Mouse (Mus musculus) MEL (cell line): ENCODE measurements around the gene Tcf7l2. TPM values are rescaled to one million over a fixed set of nuclear protein-coding genes. Genes with fewer than 3 reads are reported as not detected.

ENCODE experiments used
- DNase-seq: peaks from one replicate; pipeline ENCODE4 v3.0.0; 2011; ENCODE audit warnings: low read depth, low spot score
- H3K27ac ChIP-seq: 2 replicates; pipeline ENCODE4 v1.5.1; 2012; ENCODE audit warnings: low read depth, mild to moderate bottlenecking, control low read depth, low read length, moderate library complexity; ENCODE audit not compliant: control insufficient read depth
- H3K27me3 ChIP-seq, 2 experiments: fragments of 150-350 bp in 1 of 2; sonication (generic) in 1 of 2; 2 replicates each; pipeline ENCODE4 v1.6.1; 2012; ENCODE audit warnings: low read length in 2 of 2, mild to moderate bottlenecking in 2 of 2, improper control_type of control experiment in 1 of 2, moderate library complexity in 1 of 2; ENCODE audit not compliant: insufficient read depth in 2 of 2, control insufficient read depth in 1 of 2
- H3K36me3 ChIP-seq, 2 experiments: 2 replicates each; pipeline ENCODE4 v1.6.1; 2012 to 2014; ENCODE audit warnings: low read length in 2 of 2, improper control_type of control experiment in 1 of 2, inconsistent platforms in 1 of 2, mild to moderate bottlenecking in 1 of 2; ENCODE audit not compliant: insufficient read depth in 2 of 2, control insufficient read depth in 1 of 2
- H3K4me1 ChIP-seq, 2 experiments: fragments of 150-350 bp in 1 of 2; sonication (generic) in 1 of 2; 2 replicates each; pipeline ENCODE4 v1.6.1; 2012; ENCODE audit warnings: low read length in 2 of 2, improper control_type of control experiment in 1 of 2, mild to moderate bottlenecking in 1 of 2; ENCODE audit not compliant: insufficient read depth in 2 of 2, control insufficient read depth in 1 of 2
- H3K4me3 ChIP-seq, 2 experiments: fragments of 150-350 bp in 1 of 2; sonication (generic) in 1 of 2; 2 replicates each; pipeline ENCODE4 v1.5.1; 2012; ENCODE audit warnings: low read depth in 2 of 2, low read length in 2 of 2, mild to moderate bottlenecking in 2 of 2, moderate library complexity in 2 of 2, control low read depth in 1 of 2, improper control_type of control experiment in 1 of 2; ENCODE audit not compliant: control insufficient read depth in 1 of 2, insufficient read depth in 1 of 2
- H3K79me2 ChIP-seq: 2 replicates; pipeline ENCODE4 v1.6.1; 2012; ENCODE audit warnings: mild to moderate bottlenecking, low read length, moderate library complexity; ENCODE audit not compliant: control insufficient read depth, poor library complexity, insufficient read depth
- H3K9ac ChIP-seq: 2 replicates; pipeline ENCODE4 v1.6.1; 2012; ENCODE audit warnings: low read depth, mild to moderate bottlenecking, control low read depth, low read length, moderate library complexity; ENCODE audit not compliant: control insufficient read depth, poor library complexity, severe bottlenecking
- H3K9me3 ChIP-seq: fragments of 150-350 bp; sonication (generic); replicated peaks from 2 replicates; pipeline ENCODE4 v1.6.1; 2012; ENCODE audit warnings: mild to moderate bottlenecking, low read length, improper control_type of control experiment, moderate library complexity; ENCODE audit not compliant: insufficient read depth
- CHD1 ChIP-seq: IDR thresholded peaks from 2 replicates; pipeline ENCODE4 v1.6.1; 2012; ENCODE audit warnings: low read depth, mild to moderate bottlenecking, inconsistent platforms, low read length, improper control_type of control experiment
- EP300 ChIP-seq, 2 experiments: IDR thresholded peaks; 2 replicates each; pipeline ENCODE4 v1.6.1; 2011; ENCODE audit warnings: improper control_type of control experiment in 2 of 2, low read length in 2 of 2, low read depth in 1 of 2, mild to moderate bottlenecking in 1 of 2
- ETS1 ChIP-seq: IDR thresholded peaks from 2 replicates; pipeline ENCODE4 v1.6.1; 2012; ENCODE audit warnings: low read depth, mild to moderate bottlenecking, inconsistent platforms, low read length, improper control_type of control experiment, moderate library complexity
- GABPA ChIP-seq: IDR thresholded peaks from 2 replicates; pipeline ENCODE4 v1.6.1; 2012; ENCODE audit warnings: low read depth, mild to moderate bottlenecking, inconsistent platforms, low read length, improper control_type of control experiment, moderate library complexity
- JUND ChIP-seq: IDR thresholded peaks from 2 replicates; pipeline ENCODE4 v1.6.1; 2011; ENCODE audit warnings: low read depth, mild to moderate bottlenecking, improper control_type of control experiment, low read length
- MAFK ChIP-seq: IDR thresholded peaks from 2 replicates; pipeline ENCODE4 v1.6.1; 2011; ENCODE audit warnings: low read depth, mild to moderate bottlenecking, low read length, improper control_type of control experiment, borderline replicate concordance
- MAZ ChIP-seq: IDR thresholded peaks from 2 replicates; pipeline ENCODE4 v1.6.1; 2012; ENCODE audit warnings: low read depth, mild to moderate bottlenecking, inconsistent platforms, low read length, improper control_type of control experiment
- MXI1 ChIP-seq: IDR thresholded peaks from 2 replicates; pipeline ENCODE4 v1.6.1; 2011; ENCODE audit warnings: mild to moderate bottlenecking, low read depth, low read length, improper control_type of control experiment
- MYB ChIP-seq: IDR thresholded peaks from 2 replicates; pipeline ENCODE4 v1.6.1; 2011; ENCODE audit warnings: mild to moderate bottlenecking, low read depth, low read length, improper control_type of control experiment
- MYC ChIP-seq: IDR thresholded peaks from 2 replicates; pipeline ENCODE4 v1.6.1; 2011; ENCODE audit warnings: low read depth, mild to moderate bottlenecking, low read length, improper control_type of control experiment, moderate library complexity
- NRF1 ChIP-seq: IDR thresholded peaks from 2 replicates; pipeline ENCODE4 v1.6.1; 2014; ENCODE audit warnings: low read depth, mild to moderate bottlenecking, inconsistent platforms, low read length, improper control_type of control experiment, moderate library complexity; ENCODE audit not compliant: poor library complexity, insufficient read depth, severe bottlenecking
- POLR2A ChIP-seq, 2 experiments: IDR thresholded peaks; 2 replicates each; pipeline ENCODE4 v1.6.1; 2011 to 2012; ENCODE audit warnings: low read length in 2 of 2, mild to moderate bottlenecking in 2 of 2, control low read depth in 1 of 2, improper control_type of control experiment in 1 of 2, low read depth in 1 of 2, moderate library complexity in 1 of 2; ENCODE audit not compliant: control insufficient read depth in 1 of 2, insufficient read depth in 1 of 2, poor library complexity in 1 of 2
- POLR2AphosphoS2 ChIP-seq: IDR thresholded peaks from 2 replicates; pipeline ENCODE4 v1.6.1; 2011; ENCODE audit warnings: low read length, improper control_type of control experiment
- RCOR1 ChIP-seq: IDR thresholded peaks from 2 replicates; pipeline ENCODE4 v1.6.1; 2012; ENCODE audit warnings: low read depth, mild to moderate bottlenecking, inconsistent platforms, low read length, improper control_type of control experiment
- TAL1 ChIP-seq: IDR thresholded peaks from 2 replicates; pipeline ENCODE4 v1.6.1; 2012; ENCODE audit warnings: mild to moderate bottlenecking, inconsistent platforms, low read length, moderate library complexity, mixed read lengths
- TBP ChIP-seq: IDR thresholded peaks from 2 replicates; pipeline ENCODE4 v1.8.0; 2011; ENCODE audit warnings: low read depth, low read length, improper control_type of control experiment
- USF1 ChIP-seq: IDR thresholded peaks from 2 replicates; pipeline ENCODE4 v1.6.1; 2014; ENCODE audit warnings: low read depth, mild to moderate bottlenecking, inconsistent platforms, low read length, improper control_type of control experiment, moderate library complexity
- USF2 ChIP-seq, 2 experiments: IDR thresholded peaks; 2 replicates each; pipeline ENCODE4 v1.6.1; 2011 to 2012; ENCODE audit warnings: improper control_type of control experiment in 2 of 2, low read length in 2 of 2, borderline replicate concordance in 1 of 2, inconsistent platforms in 1 of 2, low read depth in 1 of 2, mild to moderate bottlenecking in 1 of 2; ENCODE audit not compliant: insufficient read depth in 1 of 2
- ZKSCAN1 ChIP-seq: IDR thresholded peaks from 2 replicates; pipeline ENCODE4 v1.6.1; 2012; ENCODE audit warnings: low read depth, mild to moderate bottlenecking, inconsistent platforms, low read length, improper control_type of control experiment, moderate library complexity
- ZMIZ1 ChIP-seq: IDR thresholded peaks from 2 replicates; pipeline ENCODE4 v1.6.1; 2012; ENCODE audit warnings: low read depth, mild to moderate bottlenecking, inconsistent platforms, low read length, improper control_type of control experiment, moderate library complexity
- polyA plus RNA-seq, 2 experiments: library from polyadenylated mRNA; stranded (reverse) in 1 of 2; unstranded in 1 of 2; fragments of >175 nt in 1 of 2; fragments of >200 nt in 1 of 2; gene quantifications; 2 replicates each; pipeline versions ENCODE4 v1.2.1 to v1.2.4; 2012; ENCODE audit warnings: low replicate concordance in 2 of 2, low read depth in 1 of 2; ENCODE audit not compliant: insufficient read length in 2 of 2, insufficient read depth in 1 of 2, missing spikeins in 1 of 2
- total RNA-seq: library from RNA; depleted of rRNA; stranded (reverse); fragments of 300-350 nt; gene quantifications from 2 replicates; pipeline ENCODE4 v1.2.3, GENCODE M21; 2012

Tcf7l2 gene
- total and polyA plus RNA-seq, 3 experiments = 0.65 to 12.8 TPM; not detected in 1

GRCm38 (mm10) chr19:55719524-55720408, 21.9 kb upstream of the Tcf7l2 start:
- no peak for DNase-seq
- Histone ChIP-seq H3K36me3 (no peaks in the 10 kb centered on the region), H3K27ac (no peak overlapping the region), H3K27me3 (no peaks in the 10 kb centered on the region), H3K4me3 (no peak overlapping the region), H3K9ac (no peak overlapping the region), H3K4me1 (peaks cover 0 to 4% of the 10 kb centered on the region in 2 experiments; a peak in 1 of 4 replicates), H3K9me3 (no peaks in the 10 kb centered on the region), H3K79me2 (no peaks in the 10 kb centered on the region)
- TF ChIP-seq ZMIZ1 (no peak), CHD1 (no peak), ZKSCAN1 (no peak), TBP (no peak), MYC (no peak), RCOR1 (no peak)

- H3K9me3 ChIP-seq = no peaks in the 10 kb centered on the region
- H3K4me3 ChIP-seq = no peak overlapping the region
- H3K4me1 ChIP-seq = peaks cover 0 to 4% of the 10 kb centered on the region in 2 experiments; a peak in 1 of 4 replicates
- no peaks in the 10 kb centered on the region for H3K36me3 ChIP-seq
- no peak for DNase-seq
- H3K27me3 ChIP-seq = no peaks in the 10 kb centered on the region; a peak in 1 of 4 replicates
- H3K27ac ChIP-seq = no peak overlapping the region
- no peak overlapping the region for H3K9ac ChIP-seq
- no peak for TF ChIP-seq EP300 (IDR thresholded peaks at IDR 0.05; ENCODE audit: low read depth in 1 of 2, low read length in 2 of 2)
- no peak for TF ChIP-seq ZKSCAN1
- TF ChIP-seq USF1 = no peak
- TF ChIP-seq POLR2AphosphoS2 = no peak
- TF ChIP-seq MYB = no peak
- TF ChIP-seq POLR2A (IDR thresholded peaks at IDR 0.05; ENCODE audit: control insufficient read depth in 1 of 2, insufficient read depth in 1 of 2, low read depth in 1 of 2, low read length in 2 of 2, poor library complexity in 1 of 2) = no peak
- TF ChIP-seq USF2 (IDR thresholded peaks at IDR 0.05; ENCODE audit: borderline replicate concordance in 1 of 2, insufficient read depth in 1 of 2, low read depth in 1 of 2, low read length in 2 of 2) = no peak
- TF ChIP-seq MYC = no peak
- no peak for TF ChIP-seq GABPA
- no peak for TF ChIP-seq ETS1
- no peak for TF ChIP-seq ZMIZ1
- no peak for TF ChIP-seq MAFK
- no peak for TF ChIP-seq NRF1
- no peak for TF ChIP-seq MXI1
- TF ChIP-seq TAL1 = no peak
- TF ChIP-seq MAZ = no peak
- TF ChIP-seq JUND = no peak
- H3K79me2 ChIP-seq = no peaks in the 10 kb centered on the region
Observed at GRCm38 (mm10) chr19:55720409-55721092, 21.1 kb upstream of the Tcf7l2 start.
